Mouse (Mus musculus): ENCODE measurements around the gene Ntrk3.
A peak's percentile ranks its signal among the peaks of the same experiment; 100 is the strongest.

Ntrk3 gene

DNA sequence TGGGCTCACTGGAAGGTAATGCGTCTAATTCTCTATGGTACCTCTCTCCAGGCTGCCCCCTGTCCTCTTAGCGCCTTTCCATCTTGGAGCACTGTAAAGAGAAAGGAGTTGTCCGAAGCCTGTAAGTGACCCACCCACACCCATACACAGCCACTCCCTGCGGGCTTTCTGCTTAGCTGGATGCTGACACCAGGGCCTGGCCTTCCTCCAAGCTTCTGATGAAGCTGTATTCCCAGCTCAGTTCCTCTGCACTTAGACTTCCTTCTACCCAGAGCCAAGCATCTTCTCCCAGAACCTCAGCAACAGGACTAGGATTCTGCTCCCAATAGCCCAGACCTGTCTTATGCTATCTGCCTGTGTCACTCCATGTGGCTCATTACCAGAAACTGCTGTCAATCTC lies 114.1 kb downstream of the Ntrk3 start:
- DNase-seq (ENCODE audit: low spot score), result no peak

DNA sequence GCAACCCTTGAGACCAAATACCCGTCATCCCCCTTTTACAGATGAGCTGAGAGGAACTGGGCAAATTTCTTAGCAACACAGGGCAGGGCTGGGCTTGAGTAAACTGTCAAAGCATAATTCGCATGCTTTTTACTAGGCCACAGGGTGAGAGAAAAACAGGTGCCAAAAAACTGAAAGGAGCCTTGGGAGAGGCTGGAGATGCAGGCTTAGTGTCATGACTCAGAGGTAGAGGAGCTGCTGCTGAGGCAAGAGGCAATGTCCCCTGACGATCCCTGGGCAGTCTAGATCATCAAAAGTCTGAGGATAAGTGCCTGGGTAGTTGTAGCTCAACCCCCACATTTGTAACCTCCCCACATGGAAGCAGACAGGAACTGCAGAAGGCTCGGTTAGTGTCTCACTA lies 116.7 kb downstream of the Ntrk3 start:
- no peak for DNase-seq (ENCODE audit: low spot score)

DNA sequence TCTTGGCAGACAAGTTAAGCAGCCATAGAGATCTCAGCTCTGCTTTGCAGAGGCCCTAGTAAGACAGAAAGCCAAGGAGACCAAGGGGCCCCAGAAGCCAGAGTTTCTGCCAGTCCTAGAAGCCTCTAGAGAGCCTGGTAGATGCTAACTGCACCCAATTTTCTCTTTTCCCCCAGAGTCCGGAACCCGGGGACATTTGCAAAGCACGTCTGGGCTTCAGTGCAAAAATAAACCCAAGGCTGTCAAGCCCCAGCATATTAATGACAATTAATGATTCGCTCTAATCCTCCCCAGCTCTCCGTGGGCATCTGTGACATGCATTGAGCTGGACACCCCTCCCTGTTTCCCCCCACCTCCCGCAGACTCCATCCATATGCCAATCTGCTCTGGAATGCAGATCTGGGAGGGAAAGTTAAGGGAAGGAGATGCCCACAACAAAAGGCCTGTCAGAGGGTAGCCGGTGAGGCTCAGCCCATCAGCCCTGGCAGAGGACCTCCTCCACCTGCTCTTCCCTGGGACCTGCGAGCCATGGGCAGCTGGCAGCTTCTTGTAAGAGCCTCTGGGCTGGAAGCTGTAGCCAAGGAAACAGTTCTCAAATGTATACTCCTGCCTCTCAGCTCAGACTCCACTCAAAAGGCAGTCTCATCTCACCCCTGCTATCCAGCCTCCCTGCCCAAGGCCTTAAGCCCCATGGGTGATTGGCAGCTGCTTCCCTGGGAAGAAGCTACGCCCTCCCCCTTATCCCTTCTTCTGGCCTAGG lies 117.8 kb downstream of the Ntrk3 start:
- DNase-seq (ENCODE audit: low spot score), result no peak

DNA sequence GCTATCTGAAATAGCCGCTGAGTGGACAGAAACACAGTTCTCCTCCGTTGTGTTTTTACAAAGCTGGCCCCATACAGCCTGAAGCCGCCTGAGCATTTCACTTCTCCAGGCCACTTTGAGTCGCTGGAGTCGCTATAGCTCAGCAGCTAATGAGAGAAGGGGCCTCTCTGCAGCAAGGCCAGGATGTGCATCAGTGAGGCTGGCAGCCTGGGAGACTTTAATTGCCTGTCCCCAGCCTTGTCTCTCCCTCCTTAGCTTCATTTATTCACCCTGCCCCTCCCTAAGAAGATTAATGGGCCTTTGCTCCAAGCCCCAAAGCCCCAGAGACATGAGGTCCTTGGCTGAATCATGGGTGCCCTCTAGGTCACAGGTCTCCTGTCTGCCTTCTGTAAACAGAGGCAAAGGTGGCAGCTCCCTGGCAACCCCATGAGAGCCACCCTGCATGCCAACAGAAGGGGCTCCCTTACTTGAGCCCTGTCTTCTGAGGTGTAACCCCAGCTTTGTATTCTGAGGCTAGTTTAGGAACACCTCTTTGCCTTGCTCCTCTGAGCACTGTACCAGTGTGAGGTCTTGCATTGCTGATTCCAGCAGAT lies 132.2 kb downstream of the Ntrk3 start:
- no peak for DNase-seq (ENCODE audit: low spot score)

DNA sequence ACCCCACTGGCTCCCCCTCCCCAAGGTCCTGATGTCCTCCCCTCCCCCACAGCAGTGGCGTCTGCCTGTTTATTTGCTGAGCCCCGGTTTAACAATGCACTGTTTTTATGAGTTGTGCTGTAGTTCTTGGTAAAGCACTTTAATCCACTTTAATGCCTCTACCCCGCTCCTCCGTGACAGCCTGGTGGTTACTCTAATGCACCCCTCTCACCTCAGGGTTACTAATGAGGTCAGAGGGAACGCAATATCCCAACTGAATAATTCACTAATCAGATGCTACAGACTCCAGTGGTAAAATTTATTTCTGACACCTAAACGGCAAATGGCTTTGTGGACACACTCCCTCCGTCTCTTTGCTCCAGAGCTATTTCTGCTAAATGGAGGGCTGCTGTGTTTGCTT lies 133.9 kb downstream of the Ntrk3 start:
- DNase-seq (ENCODE audit: low spot score), result no peak

DNA sequence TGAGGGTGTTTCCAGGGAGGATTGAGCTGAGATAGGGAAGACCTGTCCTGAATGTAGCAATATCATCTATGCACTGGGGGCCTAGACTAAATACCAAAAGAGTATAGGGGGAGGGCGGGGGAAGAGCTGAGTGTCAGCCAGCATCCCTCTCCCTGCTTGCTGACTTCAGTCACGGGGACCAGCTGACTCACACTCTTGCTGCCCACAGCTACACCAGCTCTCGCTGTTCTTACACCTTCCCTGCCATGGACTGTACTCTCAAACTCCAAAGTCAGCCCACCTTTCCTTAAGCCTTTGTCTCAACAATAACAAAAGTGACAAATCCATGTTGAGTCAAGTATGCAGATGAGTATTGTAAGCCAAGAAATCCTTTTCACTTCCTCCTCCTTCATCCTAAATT lies 136.0 kb downstream of the Ntrk3 start:
- DNase-seq (ENCODE audit: low spot score), result no peak

DNA sequence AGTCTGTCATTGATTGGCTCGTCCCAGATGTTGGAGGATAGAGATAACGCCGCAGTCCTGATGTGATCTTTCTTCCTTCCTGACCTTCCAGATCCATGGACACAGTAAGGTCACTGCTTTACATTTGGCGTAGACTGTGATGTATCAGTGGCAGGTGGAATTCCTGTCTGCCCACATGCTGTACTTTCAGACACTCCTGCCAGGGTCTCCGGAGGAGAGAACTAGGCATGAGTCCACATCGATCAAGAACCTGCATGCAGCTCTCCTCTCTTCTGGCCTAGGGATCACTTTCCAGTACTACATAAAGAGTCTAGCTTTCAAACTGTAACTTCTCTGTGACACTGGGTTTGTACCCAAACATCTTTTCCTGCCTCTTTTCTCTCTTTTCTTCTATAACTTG lies 136.9 kb downstream of the Ntrk3 start:
- DNase-seq (ENCODE audit: low spot score), result no peak

DNA sequence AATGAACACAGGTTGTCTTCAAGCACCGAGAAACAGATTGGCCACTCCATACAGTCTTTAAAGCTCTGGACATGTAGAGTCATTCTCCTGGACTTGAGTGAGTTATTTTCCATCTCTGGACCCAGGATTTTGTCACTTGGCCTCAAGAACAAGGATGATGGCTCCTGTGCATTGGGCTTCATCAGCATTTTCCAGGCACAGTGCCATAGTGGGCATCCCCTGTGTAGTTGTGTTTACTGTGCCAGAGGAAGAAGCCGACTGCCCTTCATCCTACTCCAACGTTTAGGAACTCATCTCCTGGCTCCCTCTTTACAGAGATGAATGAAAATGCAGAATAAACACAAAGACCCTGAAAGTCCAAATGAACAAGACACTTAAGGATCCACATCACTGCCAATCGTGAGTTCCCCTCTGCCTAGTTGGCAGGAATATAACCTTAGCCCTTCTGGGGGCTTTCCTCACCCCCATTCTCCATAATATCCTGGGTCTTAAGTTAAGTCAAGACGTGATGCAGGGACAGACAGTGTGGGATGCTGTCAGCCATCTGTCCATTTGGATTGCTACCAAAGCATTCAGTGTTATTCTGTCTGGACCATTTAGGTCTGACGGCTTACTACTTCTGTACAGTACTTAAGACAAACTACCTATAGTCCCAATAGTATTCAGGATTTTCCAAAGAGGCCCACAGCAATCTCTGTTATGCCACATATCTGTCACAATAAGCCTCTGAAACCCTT lies 137.7 kb downstream of the Ntrk3 start:
- no peak for DNase-seq (ENCODE audit: low spot score)

DNA sequence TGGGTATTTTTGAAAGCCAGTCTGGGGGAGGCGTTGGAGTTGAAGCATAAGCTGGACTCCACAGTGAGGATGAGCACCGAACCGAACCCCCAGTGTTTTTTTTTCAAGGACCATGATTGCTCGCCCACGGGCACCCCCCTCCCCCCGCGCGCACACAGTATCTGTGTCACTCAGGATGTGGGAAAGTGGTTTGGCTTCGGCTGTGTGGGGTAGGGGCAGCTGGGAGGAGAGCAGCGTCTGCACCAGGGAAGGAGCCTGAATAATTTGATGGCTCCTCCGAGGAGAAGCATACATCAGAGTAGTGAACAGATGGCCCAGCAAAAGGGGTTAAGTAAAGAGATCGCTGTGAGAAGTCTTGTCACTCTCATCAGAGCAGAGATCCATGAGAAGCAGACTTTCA lies 139.7 kb downstream of the Ntrk3 start:
- DNase-seq (ENCODE audit: low spot score), result no peak

DNA sequence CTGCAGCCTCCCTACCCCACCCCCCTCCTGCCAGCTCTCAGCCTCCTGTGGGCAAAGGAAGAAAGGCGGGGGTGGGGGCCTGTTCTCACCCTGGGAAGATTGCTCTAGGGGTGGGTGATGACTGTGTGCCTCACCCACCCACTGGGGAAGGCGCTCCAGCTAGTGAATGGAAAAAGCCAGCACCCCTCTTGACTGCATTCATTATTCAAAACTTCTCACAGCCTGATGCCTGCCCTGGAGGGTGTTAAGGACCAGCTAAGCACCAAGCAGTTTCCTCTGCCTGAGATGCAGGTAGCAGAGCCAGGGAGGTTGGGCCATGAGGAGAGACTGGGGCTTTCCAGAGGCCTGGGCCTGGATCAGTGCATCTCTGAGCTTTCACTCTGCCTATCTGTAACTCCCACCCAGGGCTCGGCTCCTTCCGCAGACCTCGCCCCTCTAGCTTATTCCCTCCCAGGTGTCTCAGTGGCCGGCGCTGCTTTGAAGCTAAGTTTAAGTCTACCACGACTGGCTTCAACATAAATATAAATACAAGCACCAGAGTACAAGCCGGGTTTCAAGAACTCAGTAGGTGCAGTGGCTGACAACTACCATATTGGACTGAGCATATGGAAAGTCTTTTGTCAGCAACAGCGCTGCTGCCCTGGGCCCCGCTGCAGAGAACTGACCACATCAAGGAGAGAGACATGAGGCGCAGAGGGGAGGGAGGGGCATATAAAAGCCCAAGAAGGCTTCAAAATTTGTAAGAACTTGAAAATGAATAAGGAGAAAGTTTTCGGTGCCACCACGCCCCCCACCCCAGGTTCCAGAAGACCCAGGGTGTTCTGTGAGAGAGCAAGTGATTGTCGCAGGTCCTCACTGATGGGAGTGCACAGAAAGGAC lies 140.3 kb downstream of the Ntrk3 start:
- DNase-seq (ENCODE audit: low spot score), result no peak

DNA sequence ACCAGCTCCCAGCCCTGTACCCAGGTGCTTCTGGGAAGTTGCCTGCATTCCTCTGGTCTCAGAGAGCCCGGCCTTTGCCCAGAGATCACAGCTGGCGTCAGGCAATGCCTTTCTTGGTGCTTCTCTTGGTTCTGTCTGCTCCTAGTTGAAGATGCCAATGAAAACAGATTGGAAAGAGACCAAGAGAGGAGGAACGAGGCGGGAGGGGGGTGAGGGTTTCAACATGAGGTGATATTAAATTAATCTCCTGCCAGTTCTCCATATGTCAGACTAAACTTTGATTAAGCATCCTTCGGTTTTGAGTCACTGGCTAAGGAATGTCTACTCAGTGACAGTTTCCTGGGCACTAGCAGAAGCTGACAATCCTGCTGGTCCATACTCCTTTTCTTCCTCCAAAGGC lies 141.3 kb downstream of the Ntrk3 start:
- no peak for DNase-seq (ENCODE audit: low spot score)

DNA sequence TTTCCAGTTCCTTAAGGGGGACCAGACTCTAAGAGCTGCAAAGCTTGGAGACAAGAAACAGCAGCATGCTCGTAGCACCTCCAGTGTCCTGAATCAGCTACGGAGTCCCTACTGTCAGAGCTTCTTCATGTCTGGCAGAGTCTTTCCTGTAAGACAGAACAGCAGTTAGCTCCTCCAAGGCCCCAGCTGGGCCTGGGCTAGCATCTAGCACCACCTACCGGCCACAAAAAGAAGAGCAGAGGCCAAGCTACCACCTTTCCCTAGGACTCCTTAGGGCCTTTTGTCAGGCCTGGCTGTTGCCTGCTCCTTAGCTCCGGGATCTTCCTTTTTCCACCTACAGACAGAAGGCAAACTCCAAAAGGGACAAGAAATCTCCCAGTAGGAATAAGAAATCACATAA lies 141.9 kb downstream of the Ntrk3 start:
- DNase-seq (ENCODE audit: low spot score), result peak; percentile 14

DNA sequence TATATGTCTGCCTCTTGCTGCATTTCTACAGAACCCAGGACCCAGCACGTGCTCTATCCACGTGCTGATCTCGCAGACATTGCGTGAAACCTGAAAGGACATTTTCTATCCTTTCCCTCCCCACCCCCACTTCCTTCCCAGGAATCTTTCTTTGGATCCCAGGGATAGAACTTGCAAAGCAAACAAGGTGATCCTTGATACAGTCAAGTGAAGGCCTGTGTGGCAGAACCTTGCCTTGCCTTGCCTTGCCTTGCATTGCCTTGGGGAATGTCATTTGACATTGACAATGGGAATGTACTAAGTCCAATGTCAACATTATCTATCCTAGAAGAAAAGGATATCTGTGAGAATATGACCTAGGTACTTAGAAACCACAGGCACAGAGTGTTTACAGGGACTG lies 144.9 kb downstream of the Ntrk3 start:
- no peak for DNase-seq (ENCODE audit: low spot score)

DNA sequence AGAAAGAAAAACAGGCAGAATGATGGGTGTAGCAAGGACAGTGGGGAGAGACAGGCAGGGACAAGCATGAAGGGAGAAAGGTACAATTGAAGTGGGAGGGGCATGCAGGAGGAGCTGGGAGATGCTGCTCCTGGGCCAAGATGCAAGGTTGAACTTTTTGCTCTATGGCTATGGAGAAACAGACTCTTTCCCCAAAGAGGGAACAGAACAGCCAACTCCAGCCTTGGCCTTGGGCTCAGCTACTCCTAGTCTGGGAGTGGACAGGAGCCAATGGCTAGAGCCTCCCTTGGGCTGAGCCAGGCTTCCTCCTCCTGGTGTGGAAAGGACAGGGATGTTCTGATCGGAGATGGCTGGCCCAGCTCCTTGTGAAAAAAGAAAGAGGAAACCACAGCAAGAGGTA lies 145.6 kb downstream of the Ntrk3 start:
- no peak for DNase-seq (ENCODE audit: low spot score)

DNA sequence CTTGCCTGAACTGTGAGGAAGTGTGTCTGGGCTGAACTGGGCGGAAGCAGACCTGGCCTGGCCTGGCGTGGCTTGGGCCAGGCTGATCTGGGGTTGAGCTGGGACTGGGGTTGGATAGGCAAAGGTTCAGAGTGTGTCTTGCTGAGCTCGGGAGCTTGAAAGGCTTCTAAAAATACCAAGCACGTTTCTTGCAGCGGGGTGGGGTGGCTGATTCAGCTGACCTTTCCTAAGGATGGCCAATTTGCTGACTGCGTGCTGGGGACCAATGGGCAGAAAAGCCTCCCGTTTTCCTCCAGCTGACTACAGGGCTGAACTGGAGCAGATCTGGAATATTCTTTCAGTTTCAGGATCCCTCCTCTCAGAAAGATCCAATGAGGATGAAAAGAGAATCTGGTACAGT lies 148.0 kb downstream of the Ntrk3 start:
- no peak for DNase-seq (ENCODE audit: low spot score)

DNA sequence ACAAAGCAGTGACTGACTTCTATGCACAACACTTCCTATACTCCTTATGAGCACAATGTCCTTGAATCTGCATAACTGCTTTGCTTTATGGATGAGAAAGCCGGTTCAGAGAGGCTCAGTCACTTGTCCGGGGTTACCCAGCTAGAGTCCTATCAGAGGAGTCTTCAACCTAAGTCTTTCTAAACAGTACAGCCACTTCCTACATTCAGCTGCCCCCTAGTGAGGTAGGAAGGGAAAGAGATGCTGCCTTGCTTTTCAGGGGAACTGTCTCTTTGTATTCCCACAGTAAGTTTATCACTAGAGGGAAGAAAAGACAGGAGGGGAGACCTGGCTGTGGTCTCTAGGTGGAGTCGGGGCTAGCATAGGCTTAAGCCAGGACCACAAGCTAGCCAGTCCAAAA lies 151.0 kb downstream of the Ntrk3 start:
- DNase-seq (ENCODE audit: low spot score), result no peak

DNA sequence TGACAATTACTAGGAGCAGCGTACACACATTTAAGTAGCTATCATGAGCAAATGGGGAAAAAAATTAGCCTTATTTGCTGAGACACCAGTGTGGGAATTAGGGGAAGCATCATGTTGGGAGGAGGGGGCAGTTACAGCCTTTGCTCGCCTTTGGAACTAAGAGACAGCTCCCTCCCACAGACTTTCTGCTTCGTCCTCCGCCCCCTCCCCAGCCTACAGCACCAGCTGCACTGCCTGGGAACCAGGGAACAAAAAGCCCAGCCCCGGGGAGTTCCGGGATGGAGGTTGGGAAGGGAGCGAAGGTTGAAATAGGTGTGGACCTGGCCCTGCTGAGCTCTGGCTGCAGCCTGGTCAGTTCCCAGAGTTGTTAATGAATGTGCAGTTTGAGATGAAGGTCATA lies 151.9 kb downstream of the Ntrk3 start:
- DNase-seq (ENCODE audit: low spot score), result no peak

DNA sequence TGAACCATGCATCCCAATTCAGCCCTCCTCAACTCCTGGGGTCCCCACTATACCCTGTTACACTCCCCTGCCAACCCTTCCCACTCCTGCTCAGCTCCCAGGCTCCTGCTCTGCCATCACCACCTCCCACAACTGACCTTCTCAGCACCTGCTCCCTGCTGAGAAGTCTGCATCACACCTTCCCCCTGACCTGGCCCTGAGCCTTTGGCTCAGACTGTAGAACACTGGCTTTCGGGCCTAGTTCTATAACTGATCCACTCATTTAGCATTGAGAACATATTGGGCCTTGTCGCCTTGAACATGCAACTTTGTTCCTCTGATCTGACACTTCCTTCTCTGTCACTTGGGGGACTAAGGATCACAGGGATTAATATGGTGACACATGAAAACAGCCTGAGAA lies 152.9 kb downstream of the Ntrk3 start:
- no peak for DNase-seq (ENCODE audit: low spot score)

DNA sequence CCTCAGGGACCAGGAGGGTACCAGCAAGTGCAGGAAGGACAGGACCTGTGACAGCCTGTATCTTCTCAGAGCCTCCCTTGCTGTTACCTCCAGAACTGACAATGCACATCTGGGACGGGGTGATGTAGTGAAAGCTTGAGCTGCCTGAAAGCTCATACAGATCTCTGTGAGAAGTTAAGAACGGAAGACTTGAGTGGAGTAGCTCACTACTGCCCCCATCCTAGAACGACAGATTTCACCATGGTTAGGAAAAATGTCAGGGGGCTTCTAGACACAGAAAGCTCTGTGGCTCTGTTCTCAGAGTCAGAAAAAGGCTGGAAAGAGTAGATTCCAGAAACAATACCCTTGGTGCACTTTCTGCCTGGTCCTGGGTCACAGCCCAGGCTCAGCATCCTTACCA lies 153.3 kb downstream of the Ntrk3 start:
- no peak for DNase-seq (ENCODE audit: low spot score)

DNA sequence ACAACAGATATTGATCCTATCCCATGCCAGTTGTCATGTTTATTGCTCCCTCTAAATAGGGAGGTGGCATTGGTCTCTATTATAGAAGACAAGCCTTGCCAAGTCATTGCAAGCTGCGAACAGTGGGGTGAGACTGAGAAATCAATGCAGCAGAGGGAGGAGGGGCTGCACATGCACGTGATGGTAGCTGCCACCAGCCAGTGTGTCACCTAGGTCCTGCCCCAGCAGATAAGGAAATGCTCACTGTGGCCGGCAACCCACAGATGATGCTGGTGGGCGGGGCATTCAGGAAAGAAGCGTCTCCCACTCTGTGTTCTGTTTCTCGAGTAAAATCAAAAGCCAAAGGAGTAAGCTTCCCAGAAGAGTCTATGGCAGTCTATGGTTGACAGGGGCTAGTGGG lies 154.1 kb downstream of the Ntrk3 start:
- DNase-seq (ENCODE audit: low spot score), result no peak

DNA sequence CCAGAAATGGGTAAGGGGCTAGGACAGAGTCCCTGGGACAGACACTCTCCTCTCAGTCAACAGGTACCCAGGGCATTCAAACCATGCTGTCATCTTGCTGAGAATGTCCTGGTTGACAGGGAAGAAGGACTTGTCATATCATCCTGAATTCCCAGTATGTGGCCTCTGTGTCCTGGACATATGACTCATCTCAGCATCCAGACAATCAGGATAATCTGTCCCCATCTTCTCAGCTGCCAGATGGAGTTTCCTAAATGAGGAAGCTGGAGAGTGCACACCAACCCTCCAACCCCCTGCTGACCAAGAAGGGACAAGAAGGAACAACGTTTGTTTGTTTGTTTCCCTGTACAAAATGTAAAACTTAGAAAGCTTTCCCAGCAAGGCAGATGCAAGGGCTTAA lies 156.5 kb downstream of the Ntrk3 start:
- DNase-seq (ENCODE audit: low spot score), result no peak

DNA sequence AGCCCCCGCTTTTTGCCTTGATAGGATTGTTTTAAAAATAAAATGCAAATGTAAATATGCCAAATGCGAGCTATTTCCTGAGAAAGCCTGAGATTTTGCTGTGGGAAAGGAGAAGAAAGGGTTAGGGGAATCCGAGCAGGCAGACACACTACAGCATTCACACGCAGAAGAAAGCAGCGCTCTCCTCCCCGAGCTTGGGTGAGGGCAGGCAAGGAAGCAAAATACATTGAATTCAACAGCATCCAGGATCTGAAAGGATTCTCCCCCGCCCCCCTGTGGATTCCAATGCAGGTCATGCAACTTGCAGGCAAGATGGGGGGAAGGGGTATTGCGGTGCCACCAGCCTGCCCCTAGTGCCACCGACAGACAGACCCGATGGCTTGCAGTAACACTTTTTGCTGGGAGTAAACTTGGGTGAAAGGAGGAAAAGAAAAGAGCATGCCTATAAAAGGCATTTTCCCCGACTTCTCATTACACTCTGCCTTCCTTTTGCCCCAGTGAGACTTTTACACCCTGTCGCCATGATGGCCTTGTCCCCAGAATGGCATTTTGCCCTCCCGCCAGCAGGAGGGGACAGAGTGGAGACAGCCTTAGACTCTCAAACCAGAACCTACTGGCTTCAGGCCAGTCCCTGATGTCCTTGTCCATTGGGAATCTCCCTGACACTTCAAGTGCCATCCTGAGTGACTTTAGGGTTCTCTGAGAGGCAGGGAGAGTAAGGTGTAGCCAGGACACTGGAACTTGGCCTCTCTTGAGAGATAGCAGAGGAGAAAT lies 158.2 kb downstream of the Ntrk3 start:
- no peak for DNase-seq (ENCODE audit: low spot score)

Measured in c-Kit-positive CD71-positive TER-119-positive erythroid progenitor cells, embryonic 14.5 days (primary cell).